In the genomic region with DNA sequence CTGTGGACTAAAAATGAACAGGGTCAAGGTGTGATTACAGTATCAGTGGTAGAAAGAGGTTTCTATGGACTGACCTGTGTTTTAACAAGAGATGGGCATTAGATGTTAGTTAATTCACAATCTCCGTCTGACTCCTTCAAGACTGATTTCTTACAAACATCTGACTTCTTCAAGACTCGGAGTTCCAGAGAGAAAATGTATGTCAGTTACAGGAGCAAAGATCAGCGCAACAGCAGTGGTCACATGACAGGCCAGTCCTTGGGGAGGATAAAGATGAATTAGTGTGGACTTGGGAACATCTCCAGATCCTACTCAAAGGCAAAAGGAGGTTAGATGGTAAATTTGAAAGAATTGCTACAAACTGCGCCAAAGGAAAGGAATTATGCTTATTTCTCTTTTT, we compare ENCODE assay signal across 19 mouse cellular contexts.
"Had no signal": no experiment of that assay in that cellular context is flagged by ENCODE, and none has a peak within 500 bp of the region (broad histone marks: within the 10 kb centered on the region; RNA-seq: fewer than 3 reads in every experiment).

No protein-coding gene starts in this region.

- H3K9me3 ChIP-seq: kidney, embryonic 15.5 days; limb, embryonic 10.5 days; limb, embryonic 13.5 days; liver, embryonic 12.5 days; liver, embryonic 15.5 days; lung, embryonic 15.5 days; megakaryocyte, embryonic 14.5 days; midbrain, embryonic 10.5 days; midbrain, embryonic 13.5 days had no signal

- DNase-seq: kidney, adult 18-20 months; liver; lung, adult 18-20 months; lung, postnatal 10 days; lung, postnatal 36 days; right cerebral cortex, postnatal 25 days; thymus, adult 2 months; thymus, postnatal 14 days; thymus, postnatal 4 days had no signal

- H3K4me2 ChIP-seq: kidney, embryonic 15.5 days; limb, embryonic 13.5 days; liver, embryonic 12.5 days; liver, embryonic 15.5 days; lung, embryonic 15.5 days; midbrain, embryonic 13.5 days had no signal

- H3K27me3 ChIP-seq: kidney, embryonic 15.5 days; limb, embryonic 13.5 days; liver, embryonic 12.5 days; liver, embryonic 15.5 days; lung, embryonic 15.5 days; megakaryocyte, embryonic 14.5 days; midbrain, embryonic 13.5 days had no signal

- H3K4me3 ChIP-seq: kidney, embryonic 15.5 days; limb, embryonic 10.5 days; limb, embryonic 13.5 days; liver, embryonic 12.5 days; liver, embryonic 15.5 days; lung, embryonic 15.5 days; megakaryocyte, embryonic 14.5 days; midbrain, embryonic 10.5 days; midbrain, embryonic 13.5 days had no signal

- H3K36me3 ChIP-seq: kidney, embryonic 15.5 days; limb, embryonic 10.5 days; limb, embryonic 13.5 days; liver, embryonic 12.5 days; liver, embryonic 15.5 days; lung, embryonic 15.5 days; midbrain, embryonic 10.5 days; midbrain, embryonic 13.5 days had no signal

- H3K4me1 ChIP-seq: kidney, embryonic 15.5 days; limb, embryonic 10.5 days; limb, embryonic 13.5 days; liver, embryonic 12.5 days; liver, embryonic 15.5 days; lung, embryonic 15.5 days; midbrain, embryonic 10.5 days; midbrain, embryonic 13.5 days had no signal

- H3K9ac ChIP-seq: kidney, embryonic 15.5 days; limb, embryonic 13.5 days; liver, embryonic 12.5 days; liver, embryonic 15.5 days; lung, embryonic 15.5 days; midbrain, embryonic 13.5 days had no signal

- H3K27ac ChIP-seq: kidney, embryonic 15.5 days; limb, embryonic 10.5 days; limb, embryonic 13.5 days; liver, embryonic 12.5 days; liver, embryonic 15.5 days; lung, embryonic 15.5 days; midbrain, embryonic 10.5 days; midbrain, embryonic 13.5 days had no signal

- ATAC-seq: liver, embryonic 12.5 days; midbrain, embryonic 13.5 days; midbrain, embryonic 16.5 days had no signal
